Mouse (Mus musculus) layer of hippocampus, adult 18-20 months (tissue): ENCODE results near the gene Camsap2. TPM values are rescaled to one million over a fixed set of nuclear protein-coding genes. Genes with fewer than 3 reads are reported as not detected.

Experiments
- DNase-seq, 2 experiments: peaks; one replicate each; pipeline ENCODE4 v3.0.0; 2022; ENCODE audit warnings: low spot score in 2 of 2
- total RNA-seq, 2 experiments: library from RNA; stranded (reverse); gene quantifications; 2 replicates each; pipeline ENCODE4 v1.2.3; 2021

Camsap2 gene
- total RNA-seq, 2 experiments from 2014 or later: 129 to 136 TPM

DNA sequence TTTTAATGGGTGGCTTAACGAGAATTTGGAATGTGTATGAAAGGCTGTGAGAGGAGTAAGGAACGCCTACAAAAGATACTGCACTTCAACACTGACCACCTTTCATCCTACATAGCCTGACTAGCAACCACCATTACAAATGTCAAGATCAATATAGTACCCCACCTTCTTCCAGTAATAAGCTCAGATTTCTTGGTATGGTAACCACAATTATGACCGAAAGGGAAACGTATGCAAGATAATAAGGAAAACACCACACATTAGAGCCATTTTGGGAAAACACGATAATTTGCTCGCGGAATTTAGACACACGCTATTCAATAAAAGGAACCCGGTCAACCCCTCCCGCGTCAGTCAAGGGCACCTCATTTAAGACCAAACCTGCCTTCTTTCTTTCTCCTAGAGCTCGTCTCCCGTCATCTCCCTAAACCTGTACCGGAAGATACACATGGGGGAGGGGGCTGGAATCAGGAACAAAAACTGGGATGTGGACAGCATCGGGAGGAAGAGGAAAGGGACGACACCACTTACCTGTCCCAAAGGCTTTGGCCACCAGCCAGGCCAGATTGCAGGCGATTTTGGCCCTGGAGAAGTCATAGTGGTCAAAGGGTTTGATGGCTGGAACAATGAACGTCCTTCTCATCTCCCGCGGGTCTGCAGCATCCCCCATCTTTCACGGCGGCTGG lies 993 bp downstream of the Camsap2 start:
- DNase-seq: peak in 1 of 2 experiments; percentile 8

DNA sequence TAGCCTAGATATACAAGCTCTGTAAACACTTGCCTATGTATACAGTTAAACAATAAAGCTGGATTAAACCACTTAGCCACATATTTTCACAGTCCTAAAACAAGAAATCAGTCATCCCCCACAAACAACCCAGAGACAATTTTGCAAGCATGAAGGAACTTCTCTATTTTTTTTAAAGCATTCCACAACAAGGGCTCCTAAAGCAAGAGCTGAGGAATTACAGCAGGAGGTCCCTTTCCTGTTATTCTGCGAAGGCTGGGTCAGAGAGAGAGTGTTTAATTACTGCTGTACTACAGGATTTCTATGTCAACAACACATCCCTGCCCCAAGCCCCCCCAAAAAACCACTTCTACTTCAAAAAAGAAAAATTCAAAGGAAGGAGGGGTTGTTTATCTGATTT lies 1.6 kb downstream of the Camsap2 start:
- DNase-seq: no peak

DNA sequence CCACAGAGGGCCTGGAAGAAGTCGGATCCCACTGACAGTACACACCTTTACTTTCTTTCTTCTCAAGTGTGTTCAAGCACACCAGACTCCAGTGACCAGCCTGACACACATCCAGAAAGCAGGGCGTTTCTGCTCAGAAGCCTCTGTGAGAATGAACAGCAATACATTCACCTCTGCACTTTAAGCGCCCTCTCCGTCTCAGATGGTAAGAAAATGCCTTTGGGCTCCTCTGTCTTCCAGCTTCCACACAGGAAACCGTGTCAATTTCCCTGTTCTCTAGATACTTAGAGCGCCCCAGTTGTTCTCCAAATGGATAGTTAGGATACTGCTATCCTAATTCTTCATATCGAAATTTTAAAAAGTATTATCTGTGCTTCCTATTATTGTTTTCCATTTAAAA lies 2.2 kb downstream of the Camsap2 start:
- no peak for DNase-seq

DNA sequence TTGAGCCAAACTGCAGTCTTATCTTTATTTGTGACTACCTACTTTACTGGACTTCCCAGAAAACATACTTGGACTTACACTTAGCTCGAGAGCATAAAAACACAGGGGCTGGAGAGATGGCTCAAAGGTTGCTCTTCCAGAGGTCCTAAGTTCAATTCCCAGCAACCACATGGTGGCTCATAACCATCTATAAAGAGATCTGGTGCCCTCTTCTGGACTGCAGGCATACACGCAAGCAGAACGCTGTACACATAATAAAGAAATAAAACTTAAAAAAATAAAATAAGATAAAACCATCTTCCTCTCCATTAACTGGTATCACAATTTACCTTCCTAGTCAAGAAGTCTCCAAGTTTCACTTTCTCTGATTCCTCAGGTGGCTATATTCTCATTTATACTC lies 5.4 kb downstream of the Camsap2 start:
- no peak for DNase-seq

DNA sequence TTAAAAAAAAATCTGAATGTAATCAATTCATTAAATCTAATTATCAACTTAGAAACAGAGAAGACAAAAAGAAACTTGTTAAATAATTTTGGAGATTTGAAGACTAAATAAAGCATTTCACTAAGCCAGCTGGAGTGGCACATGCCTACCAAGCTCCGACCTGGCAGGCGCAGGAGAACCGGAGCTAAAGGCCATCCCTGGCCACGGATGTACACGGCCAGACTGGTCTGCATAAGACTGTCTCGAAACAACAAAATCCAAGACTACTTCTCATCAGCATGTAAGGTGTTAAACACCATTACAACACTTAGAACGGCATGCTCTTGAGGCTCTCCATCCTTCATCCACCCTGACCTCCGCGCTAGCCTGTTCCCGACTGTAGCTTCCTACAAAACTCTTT lies 11.2 kb downstream of the Camsap2 start:
- no peak for DNase-seq

DNA sequence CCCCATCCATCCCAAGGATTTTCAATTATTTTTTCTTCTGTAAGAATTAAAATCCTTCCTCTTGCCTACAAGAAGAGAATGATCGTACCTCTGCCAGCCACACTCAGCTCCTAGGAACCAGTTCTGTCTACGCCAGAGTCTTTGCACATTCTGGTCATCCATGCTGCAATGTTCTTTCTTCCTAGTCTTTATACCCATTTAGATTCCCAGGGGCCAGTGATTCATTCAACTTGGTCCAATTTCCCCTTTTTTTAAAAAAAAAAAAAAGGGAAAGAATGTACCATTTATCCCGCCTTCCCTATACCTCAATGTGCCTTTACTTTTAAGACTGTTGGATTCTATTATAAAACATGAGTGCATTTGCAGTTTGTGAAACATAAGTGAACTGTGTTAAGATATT lies 12.4 kb downstream of the Camsap2 start:
- no peak for DNase-seq

DNA sequence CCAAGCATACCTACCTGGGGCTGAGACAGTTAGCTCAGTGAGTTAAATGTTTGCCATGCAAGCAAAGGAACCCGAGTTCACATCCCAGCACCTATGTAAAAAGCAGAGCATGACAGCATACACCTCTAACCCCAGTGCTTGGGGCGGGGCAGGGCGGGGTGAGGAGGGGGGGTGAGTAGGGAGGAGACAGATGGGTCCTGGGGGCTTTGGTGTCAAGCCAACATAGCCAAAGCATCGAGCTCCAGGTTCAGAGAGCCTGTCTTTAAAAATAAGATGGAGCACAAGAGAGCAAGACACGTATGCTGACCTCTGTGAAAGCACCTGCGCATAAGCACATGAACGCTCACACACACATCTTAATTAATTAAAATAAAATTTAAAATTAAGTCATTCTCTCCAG lies 12.8 kb downstream of the Camsap2 start:
- no peak for DNase-seq

DNA sequence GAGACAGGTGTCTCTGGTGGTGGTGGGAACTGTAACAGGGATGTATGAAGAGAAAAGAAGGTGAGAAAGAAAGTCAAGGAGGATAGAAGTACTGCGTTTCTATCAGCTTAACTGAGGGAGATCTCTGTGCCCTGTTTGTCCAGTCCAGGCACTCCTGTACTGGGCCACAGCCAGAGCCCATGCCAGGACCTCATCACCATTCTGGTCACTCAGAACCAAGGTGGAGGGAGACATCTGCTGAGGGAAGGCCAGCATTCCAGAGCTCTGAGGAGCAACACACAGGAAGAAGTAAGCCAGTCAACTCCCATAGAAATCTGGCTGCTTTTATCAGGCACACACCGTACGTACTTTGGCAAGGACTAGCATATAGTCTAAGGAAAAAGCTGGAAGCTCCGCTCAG lies 14.1 kb downstream of the Camsap2 start:
- DNase-seq: no peak

DNA sequence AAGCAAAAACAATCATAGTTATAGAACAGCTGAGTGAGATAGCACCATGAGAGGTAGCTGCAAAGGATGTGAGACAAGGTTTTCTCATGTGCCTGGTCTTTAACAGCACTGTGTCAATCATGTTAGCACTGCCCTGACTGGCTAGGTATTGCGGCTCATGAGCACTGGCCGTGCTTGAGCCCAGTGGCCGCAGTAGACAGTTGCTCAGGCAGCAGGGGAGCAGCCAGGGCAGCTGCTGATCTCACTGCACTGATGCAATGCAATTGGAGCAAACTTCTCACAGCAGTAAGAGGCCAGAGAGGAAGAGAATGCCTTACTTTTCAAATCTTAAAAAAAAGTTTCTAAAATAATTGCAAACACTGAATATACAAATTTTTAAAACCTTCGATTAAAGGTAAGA lies 16.5 kb downstream of the Camsap2 start:
- DNase-seq: no peak

DNA sequence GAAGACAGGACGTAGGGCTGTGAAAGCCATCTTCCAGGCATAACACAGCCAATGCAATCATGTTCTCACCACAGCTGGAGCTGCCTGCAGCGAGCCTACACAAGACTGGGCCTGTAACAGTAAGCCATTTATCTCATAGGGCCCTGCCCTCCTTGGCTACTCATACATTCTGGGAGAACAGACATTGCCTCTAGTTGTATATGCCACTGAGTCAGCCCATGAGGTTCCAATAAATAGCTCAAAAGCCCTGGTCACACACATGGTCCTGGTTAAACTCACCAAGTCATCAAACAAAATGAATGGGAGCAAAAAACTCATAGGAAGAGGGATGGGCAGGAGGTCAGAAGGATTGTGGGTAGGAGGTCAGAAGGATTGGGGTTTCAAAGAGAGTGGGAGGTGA lies 17.3 kb downstream of the Camsap2 start:
- no peak for DNase-seq

DNA sequence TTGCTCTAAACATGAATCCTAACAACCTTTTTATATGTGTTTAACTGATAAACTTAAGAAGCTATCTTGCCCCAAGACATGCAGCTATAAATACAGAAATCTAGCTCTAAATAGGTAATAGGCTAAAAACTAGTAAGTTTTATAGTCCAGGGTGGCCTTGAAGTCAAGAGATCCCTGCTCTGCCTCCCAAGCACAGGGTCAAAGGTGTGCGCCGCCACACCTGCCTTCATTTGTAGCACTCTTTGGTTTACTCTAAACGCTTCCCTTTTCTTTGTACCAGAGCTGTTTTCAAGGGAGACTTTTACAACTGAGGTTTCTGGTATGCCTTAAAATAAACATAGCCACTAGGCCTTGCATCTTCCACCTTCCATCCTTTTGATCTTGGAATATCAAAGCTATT lies 18.3 kb downstream of the Camsap2 start:
- no peak for DNase-seq

DNA sequence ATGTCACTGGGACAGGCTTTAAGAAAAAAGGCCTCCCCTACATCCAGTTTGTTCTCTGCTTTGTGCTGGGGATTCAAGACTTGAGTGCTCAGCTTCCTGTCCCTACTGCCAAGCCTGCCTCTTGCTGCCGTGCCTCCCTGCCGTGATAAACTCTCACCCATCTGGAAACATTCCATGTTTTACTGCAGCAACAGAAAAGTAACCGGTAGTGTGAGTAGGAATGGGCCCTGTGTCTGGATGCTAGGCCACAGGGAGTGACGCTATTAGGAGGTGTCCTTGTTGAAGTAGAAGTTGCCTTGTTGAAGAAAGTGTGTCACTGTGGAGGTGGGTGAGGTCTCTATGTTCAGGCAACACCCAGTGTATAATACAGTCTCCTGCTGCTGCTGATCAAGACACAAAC lies 20.0 kb downstream of the Camsap2 start:
- DNase-seq: no peak

DNA sequence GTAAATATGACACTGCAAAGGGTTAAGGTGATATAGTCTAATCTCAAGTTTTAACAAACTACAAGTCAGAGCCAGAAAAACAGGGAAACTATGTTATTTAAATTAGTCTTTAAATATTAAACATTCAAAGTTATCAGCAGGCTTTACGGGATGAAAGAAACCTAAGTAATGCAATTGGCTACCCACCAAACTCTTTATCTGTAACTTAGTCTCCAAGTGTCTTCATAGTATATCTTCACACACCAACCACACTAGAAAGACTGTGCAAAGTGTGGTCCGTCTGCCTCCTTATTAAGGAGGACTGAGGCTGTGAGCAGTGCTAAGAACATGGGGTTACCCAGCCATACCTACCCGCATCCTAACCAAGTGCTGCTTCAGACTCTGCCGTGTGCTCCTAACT lies 23.6 kb downstream of the Camsap2 start:
- DNase-seq: no peak

DNA sequence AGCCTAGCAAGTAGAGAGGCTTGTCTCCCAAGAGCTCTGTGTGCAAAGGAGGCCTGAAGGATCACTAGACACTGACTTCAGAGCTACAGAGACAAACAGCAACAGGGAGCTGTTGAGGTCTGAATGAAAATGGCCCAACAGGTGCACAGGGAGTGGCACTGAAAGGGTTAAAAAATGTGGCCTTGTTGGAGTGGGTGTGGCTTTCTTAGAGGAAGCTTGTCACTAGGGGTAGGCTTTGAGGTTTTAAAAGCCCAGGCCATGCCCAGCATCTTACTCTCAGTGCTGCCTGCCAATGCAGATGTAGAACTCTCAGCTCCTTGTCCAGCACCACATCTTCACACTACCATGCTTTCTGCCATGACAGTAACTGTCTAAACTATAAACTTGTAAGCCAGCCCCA lies 29.6 kb downstream of the Camsap2 start:
- no peak for DNase-seq

DNA sequence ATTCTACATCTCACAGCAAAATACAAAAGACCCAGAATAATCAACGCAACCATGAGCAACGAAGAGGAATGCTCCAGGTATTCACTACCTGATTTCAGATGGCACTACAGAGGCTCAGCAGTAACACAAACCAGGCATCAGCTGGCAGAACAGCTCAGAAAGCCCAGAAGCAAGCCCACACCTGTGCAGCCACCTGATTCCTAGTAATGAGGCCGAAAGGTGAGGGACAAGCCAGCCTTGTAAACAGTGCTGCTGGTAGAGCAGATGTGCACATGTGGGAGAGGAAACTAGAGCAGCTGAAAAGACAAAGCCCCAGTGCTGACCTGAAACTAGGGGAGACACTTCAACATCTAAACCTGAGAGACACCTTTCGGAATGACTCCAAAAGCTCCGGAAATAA lies 36.7 kb downstream of the Camsap2 start:
- DNase-seq: no peak

DNA sequence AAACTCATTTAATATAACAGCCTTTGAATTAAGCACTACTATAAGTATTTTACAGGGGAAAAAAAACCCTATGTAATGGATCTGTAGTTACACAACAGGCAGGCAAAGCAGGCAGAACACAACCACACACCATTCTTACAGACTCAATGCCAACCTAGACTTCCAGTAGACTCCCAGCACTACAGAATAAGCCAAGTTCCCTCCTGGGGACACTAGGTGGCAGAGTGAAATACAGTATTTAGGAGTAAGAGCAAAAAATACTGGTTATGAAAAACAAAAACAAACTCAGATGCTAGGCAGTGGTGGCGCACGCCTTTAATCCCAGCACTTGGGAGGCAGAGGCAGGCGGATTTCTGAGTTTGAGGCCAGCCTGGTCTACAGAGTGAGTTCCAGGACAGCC lies 39.5 kb downstream of the Camsap2 start:
- DNase-seq: peak in 1 of 2 experiments; percentile 62

DNA sequence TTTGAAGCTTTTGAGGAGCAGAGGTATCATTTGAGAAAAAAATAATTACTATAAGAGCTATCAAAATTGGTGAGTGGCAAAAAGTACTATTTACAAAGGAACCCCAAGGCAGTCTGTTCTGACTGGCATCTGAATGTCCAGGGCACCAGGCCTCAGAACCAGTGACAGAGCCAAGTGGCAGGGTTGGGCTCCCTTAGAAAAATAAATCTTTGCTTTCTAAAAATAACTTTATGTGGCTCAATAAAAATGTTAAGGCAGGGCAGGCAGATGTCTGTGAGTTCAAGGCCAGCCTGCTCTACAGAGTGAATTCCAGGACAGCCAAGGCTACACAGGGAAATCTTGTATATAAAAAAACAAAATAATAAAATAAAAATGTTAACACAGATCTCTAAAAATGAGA lies 51.9 kb downstream of the Camsap2 start:
- no peak for DNase-seq

DNA sequence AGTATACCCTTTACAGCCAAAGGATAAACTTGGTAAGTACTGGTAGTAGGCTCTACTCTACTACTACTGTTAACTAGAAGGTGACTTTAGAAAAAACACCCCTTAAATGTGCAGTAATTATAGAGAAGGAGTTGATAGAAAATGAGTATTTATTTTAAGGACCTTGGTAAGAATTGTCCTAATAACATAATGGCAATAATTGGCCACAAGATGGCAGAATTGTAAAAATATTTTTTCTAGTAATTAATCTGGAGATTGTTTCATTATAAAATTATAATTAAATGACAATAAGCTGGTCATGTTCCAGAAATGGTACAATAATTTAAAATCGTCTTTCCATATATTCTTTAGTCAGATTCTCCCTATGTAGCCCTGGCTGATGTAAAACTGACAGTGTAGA lies 56.1 kb downstream of the Camsap2 start:
- no peak for DNase-seq

DNA sequence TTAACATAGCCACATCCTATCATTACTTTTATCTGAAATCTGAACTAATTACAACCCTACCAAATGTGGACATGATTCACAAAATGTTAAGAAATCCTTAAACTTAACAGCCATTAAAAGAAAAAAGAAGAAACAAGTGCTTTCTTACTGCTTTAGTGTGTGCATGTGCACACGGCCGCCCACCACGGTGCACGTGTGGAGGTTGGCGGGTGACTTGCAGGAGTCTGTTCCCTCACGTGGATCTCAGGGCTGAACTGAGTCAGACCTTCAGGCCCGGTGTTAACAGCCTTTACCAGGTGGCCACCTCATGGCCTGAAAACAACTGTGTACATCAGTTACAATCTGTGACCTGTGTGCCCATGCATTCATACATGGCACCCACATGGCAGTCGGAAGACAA lies 68.5 kb downstream of the Camsap2 start:
- no peak for DNase-seq

DNA sequence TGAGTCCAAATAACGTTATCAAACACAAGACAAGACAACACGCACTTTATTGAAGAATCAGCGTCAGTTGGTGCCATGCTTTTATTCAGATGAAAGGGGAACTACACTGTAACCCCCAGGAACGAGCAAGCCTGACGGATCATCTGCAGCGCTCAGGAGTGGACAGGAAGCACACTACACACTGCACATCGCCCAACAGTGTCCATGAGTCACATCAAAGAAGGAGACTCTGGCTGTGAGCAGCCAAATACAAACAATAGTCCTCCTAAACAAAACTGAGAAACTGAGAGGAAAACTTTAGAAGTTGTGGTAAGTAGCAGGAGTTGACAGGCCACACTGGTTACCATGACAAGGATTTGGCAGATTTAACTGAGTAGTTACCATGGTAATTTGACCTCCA lies 77.7 kb downstream of the Camsap2 start:
- no peak for DNase-seq

DNA sequence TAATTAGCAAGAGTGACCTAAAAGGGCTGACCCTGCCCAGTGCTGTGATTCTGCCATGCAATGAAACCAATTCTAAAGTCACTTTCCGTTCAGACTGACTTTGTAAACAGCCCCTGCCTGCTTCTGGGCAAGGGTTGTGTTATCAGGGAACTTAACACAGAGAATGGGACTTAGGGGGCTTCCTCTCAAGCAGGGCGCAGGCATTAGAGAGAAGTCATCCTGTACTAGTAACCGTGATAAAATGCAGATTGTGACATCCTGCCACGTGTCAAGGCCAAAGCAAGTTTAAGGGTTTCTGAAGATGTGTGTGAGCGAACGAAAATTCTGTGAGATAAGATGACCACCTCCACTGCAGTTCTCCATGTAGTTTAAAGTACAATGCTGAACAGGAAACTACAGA lies 79.8 kb downstream of the Camsap2 start:
- no peak for DNase-seq

DNA sequence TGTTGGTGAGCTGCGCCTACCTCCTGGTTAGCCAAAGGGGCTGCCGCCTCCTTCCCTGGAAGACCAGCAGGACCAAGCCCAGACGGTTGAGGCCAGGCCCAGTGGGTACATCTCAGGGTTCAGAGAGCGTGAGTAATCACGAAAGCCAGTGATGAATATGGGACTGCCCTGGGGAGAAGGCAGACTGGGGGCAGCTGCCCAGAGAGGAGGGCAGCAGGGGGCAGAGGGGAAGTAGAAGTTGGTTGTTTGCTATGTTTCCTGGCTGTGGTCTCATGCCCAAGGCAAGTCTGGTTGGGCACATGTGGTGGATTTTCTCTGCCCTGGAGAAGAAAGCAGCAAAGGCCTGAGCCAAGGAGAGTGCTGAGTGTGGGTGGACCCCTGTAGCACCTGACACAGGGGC lies 82.5 kb downstream of the Camsap2 start:
- no peak for DNase-seq

DNA sequence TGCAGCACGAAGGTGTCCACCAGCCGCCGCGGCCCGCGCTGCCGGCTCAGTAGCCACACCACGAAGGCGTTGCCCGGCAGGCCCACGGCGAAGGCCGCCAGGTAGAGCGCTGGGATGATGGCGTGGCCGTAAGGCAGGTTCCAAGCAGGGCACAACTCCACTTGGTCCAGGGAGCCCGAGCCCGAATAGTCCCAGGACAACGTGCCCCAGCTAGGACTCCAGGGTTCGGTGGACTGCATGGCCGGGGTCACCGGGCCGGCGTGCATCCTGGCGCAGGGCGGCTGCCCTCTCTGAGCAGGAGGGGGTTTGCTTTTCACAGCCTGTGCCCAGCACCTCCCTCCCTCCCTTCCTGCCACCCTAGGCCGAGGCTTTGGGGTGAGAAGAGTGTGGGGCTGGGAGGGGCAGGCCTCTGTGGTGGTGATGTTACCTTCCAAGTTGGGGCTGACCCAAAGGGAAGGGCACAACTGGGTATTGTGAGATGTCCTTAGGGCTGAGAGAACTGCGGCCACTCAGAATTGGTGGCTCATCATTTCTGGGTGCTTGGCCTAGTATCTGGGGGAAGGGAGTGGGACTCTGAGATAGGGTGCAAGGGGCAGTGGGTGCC lies 85.2 kb downstream of the Camsap2 start, which contains the start of gene Gpr25:
Gene Gpr25, minus strand, starts transcription at position 239 of the 604 bp plus-strand sequence.
- DNase-seq: no peak
